Mouse (Mus musculus): Measurements from ENCODE around the gene Klhl26. TPM values are rescaled to one million over a fixed set of nuclear protein-coding genes. Genes with fewer than 3 reads are reported as not detected.

The Klhl26 gene
- polyA plus RNA-seq, 1 experiment from 2014 or later, result 28.2 TPM

DNA sequence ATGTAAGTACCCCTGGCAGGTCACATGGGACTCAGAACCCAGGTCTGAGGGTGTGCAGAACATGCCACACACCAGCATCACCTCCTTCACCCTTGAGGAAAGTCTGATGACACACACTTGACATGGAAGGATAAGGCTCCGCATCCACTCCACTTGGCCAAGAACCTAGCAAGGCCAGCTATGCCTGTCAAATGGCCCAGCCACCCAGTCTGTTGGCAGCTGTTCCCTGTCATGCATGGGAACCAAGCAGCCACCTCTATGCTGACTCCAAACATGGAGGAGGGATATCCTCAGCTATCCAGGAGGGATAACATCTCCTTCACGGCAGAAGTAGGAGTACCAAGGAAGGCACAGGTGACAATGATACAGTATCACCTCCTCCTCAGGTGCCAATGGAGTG lies 38.3 kb downstream of the Klhl26 start:
- peaks cover 16% of the 10 kb centered on the region for H3K4me1 ChIP-seq
- peak overlapping the region; percentile 89 for H3K4me2 ChIP-seq
- no peaks in the 10 kb centered on the region for H3K36me3 ChIP-seq
- H3K27ac ChIP-seq, result no peak overlapping the region
- H3K4me3 ChIP-seq, result peak overlapping the region; percentile 64
- no peaks in the 10 kb centered on the region for H3K9me3 ChIP-seq
- H3K27me3 ChIP-seq, result no peaks in the 10 kb centered on the region
- ATAC-seq (ENCODE audit: insufficient number of reproducible peaks, insufficient read depth, low FRiP score, low TSS enrichment, low read depth), result no peak
- 78% methylated on average over 2 of the region's 2 CpGs for WGBS
- peak overlapping the region; percentile 77; the same call in 1 of the 2 replicates for H3K9ac ChIP-seq

DNA sequence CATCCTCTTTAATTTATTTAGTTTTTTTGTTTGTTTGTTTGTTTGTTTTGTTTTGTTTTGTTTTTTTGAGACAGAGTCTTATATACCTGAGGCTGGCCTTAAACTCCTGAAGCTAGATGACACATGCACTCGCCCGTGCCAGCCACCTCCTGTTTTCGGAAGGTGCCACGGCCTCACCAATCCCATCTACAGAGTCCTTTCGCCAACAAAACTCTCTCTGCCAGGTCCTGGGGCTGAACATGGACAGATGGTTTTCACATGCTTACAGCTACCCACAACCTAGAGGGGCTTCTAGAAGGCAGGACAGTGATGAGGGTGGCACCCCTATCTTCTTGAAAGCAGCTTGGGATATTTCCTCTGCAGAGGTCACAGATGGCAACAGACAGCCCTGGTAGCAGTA lies 41.6 kb downstream of the Klhl26 start:
- no peak overlapping the region for H3K4me2 ChIP-seq
- H3K9me3 ChIP-seq, result no peaks in the 10 kb centered on the region
- no peak overlapping the region; the same call in 1 of the 2 replicates for H3K9ac ChIP-seq
- no peak overlapping the region for H3K4me3 ChIP-seq
- peaks cover 16% of the 10 kb centered on the region for H3K4me1 ChIP-seq
- no peaks in the 10 kb centered on the region for H3K27me3 ChIP-seq
- 91% methylated on average over 5 of the region's 5 CpGs for WGBS
- H3K36me3 ChIP-seq, result no peaks in the 10 kb centered on the region
- no peak overlapping the region for H3K27ac ChIP-seq
- ATAC-seq (ENCODE audit: insufficient number of reproducible peaks, insufficient read depth, low FRiP score, low TSS enrichment, low read depth), result no peak

DNA sequence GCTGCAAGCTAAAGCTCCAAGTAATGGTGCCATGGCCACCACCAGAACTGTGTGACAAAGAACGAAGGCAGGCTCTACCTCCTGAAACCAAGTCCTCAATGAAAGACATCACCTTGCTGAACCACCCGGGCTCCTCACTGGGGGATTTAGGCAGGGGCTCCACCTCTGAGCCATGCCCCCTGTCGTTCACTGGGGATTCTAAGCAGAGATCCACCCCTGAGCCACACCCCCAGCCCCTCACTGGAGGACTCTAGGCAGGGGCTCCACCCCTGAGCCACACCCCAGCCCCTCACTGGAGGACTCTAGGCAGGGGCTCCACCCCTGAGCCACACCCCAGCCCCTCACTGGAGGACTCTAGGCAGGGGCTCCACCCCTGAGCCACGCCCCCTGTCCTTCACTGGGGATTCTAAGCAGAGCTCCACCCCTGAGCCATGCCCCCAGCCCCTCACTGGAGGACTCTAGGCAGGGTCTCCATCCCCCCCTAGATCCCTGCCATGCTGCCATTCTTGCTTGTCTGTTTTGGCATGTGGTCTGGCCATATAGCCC lies 43.7 kb downstream of the Klhl26 start:
- Histone ChIP-seq H3K27ac (no peak overlapping the region), H3K4me2 (no peak overlapping the region), H3K9ac (no peak overlapping the region), H3K9me3 (no peaks in the 10 kb centered on the region), H3K4me3 (no peak overlapping the region), H3K36me3 (no peaks in the 10 kb centered on the region), H3K4me1 (peaks cover 2% of the 10 kb centered on the region; the same call in 1 of the 2 replicates), H3K27me3 (no peaks in the 10 kb centered on the region)
- 39% methylated on average over 4 of the region's 4 CpGs for WGBS
- no peak for ATAC-seq (ENCODE audit: insufficient number of reproducible peaks, insufficient read depth, low FRiP score, low TSS enrichment, low read depth)

DNA sequence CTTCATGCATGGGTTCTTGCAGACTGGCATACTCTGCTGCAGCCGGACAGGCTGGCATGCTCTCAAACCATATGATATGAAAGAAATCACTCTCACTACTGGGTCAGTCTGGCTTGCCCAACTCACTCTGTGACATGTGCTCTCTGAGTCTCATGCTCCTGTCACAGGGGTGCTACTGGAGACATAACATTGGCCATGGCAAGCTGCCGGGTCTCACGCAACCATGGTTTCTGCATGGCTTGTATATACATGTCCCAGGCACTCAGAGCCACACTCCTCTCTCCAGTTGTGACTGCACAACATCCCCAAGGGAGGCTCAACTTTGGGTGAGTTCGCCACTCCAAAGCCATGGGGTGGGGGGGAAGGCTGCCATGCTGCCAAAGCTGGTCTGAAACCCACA lies 45.6 kb downstream of the Klhl26 start:
- ATAC-seq (ENCODE audit: insufficient number of reproducible peaks, insufficient read depth, low FRiP score, low TSS enrichment, low read depth), result no peak
- H3K4me1 ChIP-seq, result no peaks in the 10 kb centered on the region
- no peak overlapping the region for H3K9ac ChIP-seq
- no peak overlapping the region for H3K4me2 ChIP-seq
- H3K4me3 ChIP-seq, result no peak overlapping the region
- WGBS, result 93% methylated on average over 4 of the region's 4 CpGs
- no peaks in the 10 kb centered on the region for H3K36me3 ChIP-seq
- no peaks in the 10 kb centered on the region for H3K9me3 ChIP-seq
- H3K27me3 ChIP-seq, result no peaks in the 10 kb centered on the region
- H3K27ac ChIP-seq, result no peak overlapping the region

DNA sequence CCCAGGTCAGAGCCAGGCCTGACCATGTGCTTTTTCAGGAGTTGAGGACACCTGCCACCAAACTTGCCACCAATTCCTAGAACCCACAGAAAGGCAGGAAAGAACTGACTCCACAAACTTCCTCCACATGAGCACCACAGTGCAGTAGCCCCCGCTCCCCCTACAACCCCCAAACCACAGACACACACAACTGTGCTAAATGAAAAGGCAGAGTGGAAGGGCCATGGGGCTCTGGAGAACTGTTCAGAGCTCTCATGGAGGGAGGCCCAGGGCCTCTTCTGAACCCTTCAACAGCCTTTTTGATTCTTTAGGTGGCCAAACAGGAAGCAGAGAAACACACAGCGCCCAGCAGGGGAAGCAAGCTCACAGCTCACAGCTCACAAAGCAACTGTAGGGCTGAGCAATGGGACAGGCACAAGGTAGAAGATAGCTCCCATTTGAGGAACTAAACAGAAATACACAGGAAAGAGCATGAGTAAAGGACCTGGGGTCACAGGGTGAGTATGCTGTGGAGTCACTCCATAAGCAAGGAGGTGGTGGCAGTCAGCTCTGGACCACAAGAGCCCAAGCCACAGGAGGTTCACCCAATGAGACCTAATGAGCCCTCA lies 50.4 kb downstream of the Klhl26 start:
- Histone ChIP-seq H3K9ac (no peak overlapping the region), H3K4me3 (no peak overlapping the region), H3K27me3 (no peaks in the 10 kb centered on the region), H3K9me3 (no peaks in the 10 kb centered on the region), H3K4me2 (no peak overlapping the region), H3K4me1 (no peaks in the 10 kb centered on the region), H3K27ac (no peak overlapping the region), H3K36me3 (no peaks in the 10 kb centered on the region)
- 93% methylated on average over 2 of the region's 2 CpGs for WGBS
- no peak for ATAC-seq (ENCODE audit: insufficient number of reproducible peaks, insufficient read depth, low FRiP score, low TSS enrichment, low read depth)

DNA sequence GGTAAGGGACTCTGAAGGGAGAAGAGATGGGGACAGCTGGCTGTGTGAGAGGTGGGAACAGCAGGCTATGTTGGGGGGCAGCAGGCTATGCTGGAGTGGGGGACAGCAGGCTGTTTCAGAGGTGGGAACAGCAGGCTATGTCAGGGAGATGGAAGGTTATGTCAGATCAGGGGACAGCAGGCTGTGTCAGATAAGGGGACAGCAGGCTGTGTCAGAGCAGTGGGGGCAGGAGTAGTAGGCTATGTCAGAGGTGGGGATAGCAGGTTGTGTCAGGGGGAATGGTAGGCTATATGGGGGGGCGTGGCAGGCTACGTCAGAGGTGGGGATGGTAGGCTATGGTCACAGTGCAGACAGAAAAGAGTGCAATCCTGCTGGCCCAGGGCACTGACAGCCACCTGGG lies 54.0 kb downstream of the Klhl26 start:
- H3K27me3 ChIP-seq, result no peaks in the 10 kb centered on the region
- H3K9ac ChIP-seq, result no peak overlapping the region
- no peak overlapping the region for H3K27ac ChIP-seq
- no peak for ATAC-seq (ENCODE audit: insufficient number of reproducible peaks, insufficient read depth, low FRiP score, low TSS enrichment, low read depth)
- 78% methylated on average over 2 of the region's 2 CpGs for WGBS
- H3K4me3 ChIP-seq, result no peak overlapping the region
- no peaks in the 10 kb centered on the region for H3K9me3 ChIP-seq
- no peak overlapping the region for H3K4me2 ChIP-seq
- H3K4me1 ChIP-seq, result peaks cover 33% of the 10 kb centered on the region
- H3K36me3 ChIP-seq, result no peaks in the 10 kb centered on the region

DNA sequence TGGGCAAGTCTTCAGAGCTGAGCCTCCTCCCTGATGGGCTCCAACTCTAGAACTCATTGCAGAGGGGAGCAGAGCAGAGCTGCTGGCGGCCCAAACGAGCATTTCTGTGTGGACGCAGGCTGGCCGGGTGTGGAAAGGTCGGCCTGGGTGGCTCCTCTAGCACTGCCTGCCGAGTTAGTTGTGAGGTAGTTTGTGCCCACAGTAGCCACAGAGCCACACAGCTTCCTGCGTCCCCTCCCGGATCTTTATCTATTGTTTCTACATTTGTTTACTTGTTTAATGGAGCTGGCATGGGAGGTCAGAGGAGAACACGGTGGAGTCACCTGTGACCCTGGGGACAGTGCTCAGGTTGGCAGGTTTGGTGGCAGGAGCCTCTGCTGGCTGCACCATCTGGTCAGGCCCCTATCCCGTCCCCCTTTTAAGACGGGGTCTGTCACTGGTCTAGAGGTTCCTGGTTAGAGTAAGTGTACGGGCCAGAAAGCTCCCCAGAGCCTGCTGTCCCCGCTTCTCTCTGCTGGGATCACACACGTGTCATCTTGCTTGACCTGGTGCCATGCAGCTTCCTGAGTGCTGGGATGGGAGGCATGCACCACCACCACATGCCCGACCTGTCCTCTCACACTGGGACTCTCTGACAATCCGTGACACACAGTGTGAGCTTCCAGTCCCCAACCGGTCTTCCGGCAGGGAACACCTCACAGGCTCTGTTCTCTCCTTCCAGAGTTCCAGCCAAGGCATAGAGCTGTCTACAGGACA lies 55.2 kb downstream of the Klhl26 start:
- H3K9ac ChIP-seq, result no peak overlapping the region
- WGBS, result 84% methylated on average over 18 of the region's 18 CpGs
- H3K27ac ChIP-seq, result no peak overlapping the region
- no peaks in the 10 kb centered on the region for H3K36me3 ChIP-seq
- H3K4me3 ChIP-seq, result no peak overlapping the region
- peaks cover 45% of the 10 kb centered on the region for H3K4me1 ChIP-seq
- H3K4me2 ChIP-seq, result no peak overlapping the region
- H3K27me3 ChIP-seq, result no peaks in the 10 kb centered on the region
- no peaks in the 10 kb centered on the region for H3K9me3 ChIP-seq
- ATAC-seq (ENCODE audit: insufficient number of reproducible peaks, insufficient read depth, low FRiP score, low TSS enrichment, low read depth), result no peak

DNA sequence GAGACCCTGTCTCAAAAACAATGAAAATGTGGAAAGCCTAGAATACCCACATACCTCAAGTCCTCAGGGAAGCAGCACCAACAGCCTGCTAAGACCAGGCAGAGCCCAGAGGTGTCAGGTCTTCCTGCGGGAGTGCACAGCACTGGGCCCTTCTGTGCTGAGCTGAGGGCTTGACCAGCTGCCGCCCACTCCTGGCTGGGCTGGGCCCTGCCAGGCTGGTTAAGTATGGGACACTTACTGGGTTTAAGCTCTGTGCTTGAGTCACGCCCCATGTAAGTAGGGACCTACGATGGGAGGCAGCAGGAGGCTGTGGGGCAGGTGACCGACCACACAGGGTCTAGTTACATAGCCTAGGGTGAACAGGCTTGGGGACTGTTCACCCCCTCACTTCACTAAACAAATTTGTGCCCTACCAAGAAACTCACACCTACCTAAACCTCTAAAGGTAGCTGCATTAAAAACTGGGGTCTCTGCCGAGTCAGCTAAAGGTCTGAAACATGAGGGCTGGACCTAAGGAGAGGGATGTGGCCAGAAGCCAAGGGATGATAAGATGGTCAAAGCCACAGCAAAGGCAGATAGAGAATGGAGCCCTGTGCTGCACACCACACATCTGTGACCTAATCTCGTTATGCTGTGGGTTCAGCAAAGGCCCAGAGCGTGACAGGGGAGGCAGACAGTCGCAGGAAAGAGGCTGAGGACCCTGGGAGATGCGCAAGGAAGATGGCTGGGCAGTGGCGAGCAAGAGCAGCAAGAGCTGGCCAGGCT lies 56.7 kb downstream of the Klhl26 start:
- no peaks in the 10 kb centered on the region for H3K27me3 ChIP-seq
- no peaks in the 10 kb centered on the region for H3K9me3 ChIP-seq
- no peak overlapping the region for H3K4me3 ChIP-seq
- ATAC-seq (ENCODE audit: insufficient number of reproducible peaks, insufficient read depth, low FRiP score, low TSS enrichment, low read depth), result no peak
- WGBS, result 79% methylated on average over 11 of the region's 11 CpGs
- peak overlapping the region; percentile 44; the same call in 1 of the 2 replicates for H3K27ac ChIP-seq
- peak overlapping the region; percentile 46 for H3K9ac ChIP-seq
- H3K36me3 ChIP-seq, result no peaks in the 10 kb centered on the region
- peaks cover 56% of the 10 kb centered on the region for H3K4me1 ChIP-seq
- H3K4me2 ChIP-seq, result no peak overlapping the region

DNA sequence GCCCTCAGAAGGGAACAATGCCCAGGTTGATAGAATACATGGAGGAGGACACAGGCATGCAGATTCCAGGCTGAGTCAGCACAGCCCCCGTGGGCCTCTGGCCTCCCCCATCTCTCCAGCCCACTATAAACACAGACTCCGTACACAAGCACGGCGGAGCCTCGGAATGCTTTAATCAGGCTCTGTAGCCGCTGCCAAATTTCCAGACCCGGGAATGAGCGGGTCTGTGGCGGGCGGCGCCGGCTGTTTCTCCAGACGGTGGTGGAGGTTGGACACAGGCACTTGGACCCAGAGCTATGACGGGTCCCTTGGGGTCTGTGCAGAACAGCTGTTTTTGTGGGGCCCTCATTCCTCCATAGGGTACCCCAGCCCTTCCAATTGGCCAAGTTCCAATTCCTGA lies 57.8 kb downstream of the Klhl26 start:
- Histone ChIP-seq H3K4me1 (peaks cover 56% of the 10 kb centered on the region), H3K4me2 (peak overlapping the region; percentile 26; the same call in 1 of the 2 replicates), H3K36me3 (0 out of 2 replicates have a peak, but pooled peaks cover under 1% of the 10 kb centered on the region), H3K27ac (peak overlapping the region; percentile 71), H3K27me3 (no peaks in the 10 kb centered on the region), H3K9ac (no peak overlapping the region), H3K4me3 (no peak overlapping the region), H3K9me3 (no peaks in the 10 kb centered on the region)
- WGBS, result 23% methylated on average over 14 of the region's 14 CpGs
- ATAC-seq (ENCODE audit: insufficient number of reproducible peaks, insufficient read depth, low FRiP score, low TSS enrichment, low read depth), result peak; percentile 17; the same call in 1 of the 2 replicates

DNA sequence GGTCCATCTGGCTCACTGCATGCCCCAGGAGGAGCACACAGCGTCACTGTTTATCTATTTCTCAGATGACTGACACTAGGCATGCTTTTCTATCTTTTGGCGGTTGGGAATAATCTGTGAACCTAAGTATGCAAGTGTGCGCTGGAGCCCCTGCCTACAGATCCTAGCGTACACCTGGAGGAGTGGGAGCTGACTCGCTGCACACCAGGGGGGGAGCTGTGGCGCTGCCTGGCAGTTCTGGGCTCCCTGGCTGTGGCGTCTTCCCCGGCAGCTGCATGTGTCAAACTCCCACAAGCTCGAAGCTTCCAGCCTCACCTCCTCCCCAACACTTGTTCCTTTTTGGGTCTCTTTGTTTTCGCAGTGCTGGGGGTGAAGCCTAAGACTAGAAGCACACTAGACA lies 58.9 kb downstream of the Klhl26 start:
- Histone ChIP-seq H3K27ac (peak overlapping the region; percentile 60), H3K9me3 (no peaks in the 10 kb centered on the region), H3K4me2 (no peak overlapping the region), H3K27me3 (no peaks in the 10 kb centered on the region), H3K4me1 (peaks cover 56% of the 10 kb centered on the region), H3K4me3 (no peak overlapping the region), H3K9ac (no peak overlapping the region), H3K36me3 (peaks cover 8% of the 10 kb centered on the region; the same call in 1 of the 2 replicates)
- 42% methylated on average over 10 of the region's 10 CpGs for WGBS
- ATAC-seq (ENCODE audit: insufficient number of reproducible peaks, insufficient read depth, low FRiP score, low TSS enrichment, low read depth), result no peak

DNA sequence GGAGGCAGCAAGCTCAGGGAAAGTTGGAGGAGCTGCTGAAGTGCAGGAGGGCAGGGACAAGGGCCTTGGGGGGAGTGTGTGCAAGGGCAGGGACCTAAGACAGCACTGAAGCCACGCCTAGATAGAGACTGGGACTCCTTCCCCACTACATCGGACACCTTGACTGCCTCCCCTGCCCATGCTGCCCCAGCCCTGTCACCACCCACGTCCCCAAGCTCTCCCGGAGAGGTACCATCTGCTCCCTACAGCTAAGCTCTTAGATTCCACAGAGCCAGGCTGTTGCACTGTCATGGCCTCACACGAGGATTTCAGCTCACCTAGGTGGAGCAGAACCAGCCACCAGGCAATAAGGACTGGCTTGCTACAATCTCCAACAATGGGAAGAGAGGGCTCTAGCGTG lies 59.8 kb downstream of the Klhl26 start:
- no peaks in the 10 kb centered on the region for H3K9me3 ChIP-seq
- H3K4me1 ChIP-seq, result peaks cover 56% of the 10 kb centered on the region
- 43% methylated on average over 6 of the region's 6 CpGs for WGBS
- H3K27me3 ChIP-seq, result no peaks in the 10 kb centered on the region
- no peak overlapping the region for H3K4me3 ChIP-seq
- H3K9ac ChIP-seq, result no peak overlapping the region
- 0 out of 2 replicates have a peak overlapping the region, but pooled peaks have one; percentile 60 for H3K27ac ChIP-seq
- no peak overlapping the region for H3K4me2 ChIP-seq
- ATAC-seq (ENCODE audit: insufficient number of reproducible peaks, insufficient read depth, low FRiP score, low TSS enrichment, low read depth), result no peak
- H3K36me3 ChIP-seq, result peaks cover 12% of the 10 kb centered on the region; the same call in 1 of the 2 replicates
